Mouse (Mus musculus) lung, postnatal 4 days (tissue): Measurements from ENCODE around the gene Txlna.

Experiments used
- DNase-seq, 2 experiments: peaks; one replicate each; pipeline ENCODE4 v3.0.0; 2021

Gene Txlna

GRCm38 (mm10) chr4:129640638-129641467 is at the start of gene Txlna:
Gene Txlna, minus strand, starts transcription at chr4:129641065.
- DNase-seq, result peak; percentile 97 to 98

- DNase-seq, result no peak
Observed at GRCm38 (mm10) chr4:129684531-129684930, 43.7 kb upstream of the Txlna start.

GRCm38 (mm10) chr4:129683901-129684493 is 43.1 kb upstream of the Txlna start:
- no peak for DNase-seq

- no peak for DNase-seq
Observed at GRCm38 (mm10) chr4:129681837-129682236, 41.0 kb upstream of the Txlna start.

- no peak for DNase-seq
Observed at GRCm38 (mm10) chr4:129672878-129673449, 32.1 kb upstream of the Txlna start.

GRCm38 (mm10) chr4:129672083-129672877 is 31.4 kb upstream of the Txlna start, which contains the start of gene Kpna6:
Gene Kpna6, minus strand, starts transcription at chr4:129672767.
- DNase-seq, result peak; percentile 92 to 93

GRCm38 (mm10) chr4:129671491-129672082 is 30.7 kb upstream of the Txlna start:
- DNase-seq, result peak; percentile 41 to 67

GRCm38 (mm10) chr4:129662255-129662813 is 21.5 kb upstream of the Txlna start:
- no peak for DNase-seq

GRCm38 (mm10) chr4:129661584-129661983 is 20.7 kb upstream of the Txlna start:
- DNase-seq, result no peak

GRCm38 (mm10) chr4:129654770-129655169 is 13.9 kb upstream of the Txlna start:
- DNase-seq, result no peak

- no peak for DNase-seq
Observed at GRCm38 (mm10) chr4:129650359-129650758, 9.5 kb upstream of the Txlna start.

- DNase-seq, result no peak
Observed at GRCm38 (mm10) chr4:129648656-129649055, 7.8 kb upstream of the Txlna start.

GRCm38 (mm10) chr4:129645204-129645603 is 4.3 kb upstream of the Txlna start:
- no peak for DNase-seq

- peak in 1 of 2 experiments; percentile 56 for DNase-seq
Observed at GRCm38 (mm10) chr4:129641756-129642155, 891 bp upstream of the Txlna start.

- peak; percentile 69 to 72 for DNase-seq
Observed at GRCm38 (mm10) chr4:129640101-129640637, 696 bp downstream of the Txlna start.

GRCm38 (mm10) chr4:129639221-129639620 is 1.6 kb downstream of the Txlna start:
- no peak for DNase-seq

- no peak for DNase-seq
Observed at GRCm38 (mm10) chr4:129633852-129634251, 7.0 kb downstream of the Txlna start.

- DNase-seq, result no peak
Observed at GRCm38 (mm10) chr4:129631867-129632266, 9.0 kb downstream of the Txlna start.

GRCm38 (mm10) chr4:129630944-129631343 is 9.9 kb downstream of the Txlna start:
- DNase-seq, result peak; percentile 53 to 69

GRCm38 (mm10) chr4:129626035-129626434 is 14.8 kb downstream of the Txlna start:
- DNase-seq, result no peak

GRCm38 (mm10) chr4:129625496-129625895 is 15.4 kb downstream of the Txlna start:
- DNase-seq, result no peak

GRCm38 (mm10) chr4:129625029-129625370 is 15.9 kb downstream of the Txlna start:
- peak; percentile 75 to 79 for DNase-seq
